Mouse (Mus musculus) spleen, adult 2 months (tissue): Measurements from ENCODE around the gene Nrxn3. TPM values are rescaled to one million over a fixed set of nuclear protein-coding genes. Genes with fewer than 3 reads are reported as not detected.

Experiments used
- DNase-seq, 2 experiments: peaks; one replicate each; pipeline versions ENCODE4 v3.0.0 to v3.0.0-alpha.2; 2012 to 2021; ENCODE audit warnings: low spot score in 2 of 2, low read depth in 1 of 2
- H3K27ac ChIP-seq: fragments of 200-500 bp; 2 replicates; pipeline ENCODE4 v1.5.1; 2012; ENCODE audit warnings: low read length, inconsistent platforms; ENCODE audit not compliant: insufficient read depth
- H3K27me3 ChIP-seq: fragments of 200-500 bp; 2 replicates; pipeline ENCODE4 v1.6.1; 2012; ENCODE audit warnings: mild to moderate bottlenecking, moderate library complexity, low read length, inconsistent platforms; ENCODE audit not compliant: control insufficient read depth, insufficient read depth
- H3K36me3 ChIP-seq: fragments of 200-500 bp; 2 replicates; pipeline ENCODE4 v1.6.1; 2012; ENCODE audit warnings: mild to moderate bottlenecking, low read length, inconsistent platforms; ENCODE audit not compliant: control insufficient read depth, insufficient read depth
- H3K4me1 ChIP-seq: fragments of 200-500 bp; 2 replicates; pipeline ENCODE4 v1.6.1; 2011; ENCODE audit warnings: inconsistent platforms; ENCODE audit not compliant: control insufficient read depth, insufficient read depth, insufficient read length
- H3K4me3 ChIP-seq: fragments of 200-500 bp; 2 replicates; pipeline ENCODE4 v1.5.1; 2011; ENCODE audit warnings: mild to moderate bottlenecking, inconsistent platforms; ENCODE audit not compliant: insufficient read depth, insufficient read length; ENCODE audit errors: extremely low read depth
- CTCF ChIP-seq: fragments of 200-500 bp; IDR thresholded peaks from 2 replicates; pipeline ENCODE4 v1.5.1; 2011; ENCODE audit warnings: mild to moderate bottlenecking, inconsistent platforms; ENCODE audit not compliant: insufficient read depth, insufficient read length, insufficient replicate concordance; ENCODE audit errors: extremely low read depth
- POLR2A ChIP-seq: fragments of 200-500 bp; IDR thresholded peaks from 2 replicates; pipeline ENCODE4 v1.6.1; 2011; ENCODE audit warnings: low read depth, low read length, inconsistent platforms
- WGBS: fragments of 180-500 bp; shearing (Covaris S2); methylation state at CpG from one replicate; pipeline ENCODE4 v1.1.7; 2018; 5-methylcytosine and 5-hydroxymethylcytosine counted together
- polyA plus RNA-seq: library from polyadenylated mRNA; depleted of rRNA; stranded (reverse); fragments of >200 nt; gene quantifications from 2 replicates; pipeline ENCODE4 v1.2.3, GENCODE M21; 2012

Nrxn3 gene
- polyA plus RNA-seq, 1 experiment = not detected

- no peak for DNase-seq
- H3K4me1 ChIP-seq = no peaks in the 10 kb centered on the region
- no peaks in the 10 kb centered on the region for H3K36me3 ChIP-seq
- H3K27me3 ChIP-seq = no peaks in the 10 kb centered on the region
- no peak overlapping the region for H3K27ac ChIP-seq
- TF ChIP-seq CTCF = no peak
- no peak for TF ChIP-seq POLR2A
- H3K4me3 ChIP-seq = no peak overlapping the region
- WGBS = 86% methylated on average over 1 of the region's 1 CpGs
These were observed 293.8 kb downstream of the Nrxn3 start for GRCm38 (mm10) chr12:89016436-89016835.

GRCm38 (mm10) chr12:89025180-89025579, 302.5 kb downstream of the Nrxn3 start:
- no peak for DNase-seq
- Histone ChIP-seq H3K36me3 (no peaks in the 10 kb centered on the region), H3K4me3 (no peak overlapping the region), H3K4me1 (no peaks in the 10 kb centered on the region), H3K27ac (no peak overlapping the region), H3K27me3 (no peaks in the 10 kb centered on the region)
- TF ChIP-seq POLR2A = no peak
- WGBS = 95% methylated on average over 1 of the region's 1 CpGs

- TF ChIP-seq CTCF (no peak), POLR2A (no peak)
- WGBS = 77% methylated on average over 4 of the region's 4 CpGs
These were observed 313.4 kb downstream of the Nrxn3 start for GRCm38 (mm10) chr12:89035984-89036618.

GRCm38 (mm10) chr12:89040151-89040550, 317.5 kb downstream of the Nrxn3 start:
- Histone ChIP-seq H3K27me3 (no peaks in the 10 kb centered on the region), H3K27ac (no peak overlapping the region), H3K4me3 (no peak overlapping the region), H3K36me3 (no peaks in the 10 kb centered on the region), H3K4me1 (no peaks in the 10 kb centered on the region)
- DNase-seq = no peak
- TF ChIP-seq CTCF = no peak
- TF ChIP-seq POLR2A = no peak

More at GRCm38 (mm10) chr12:89035984-89036618, 313.4 kb downstream of the Nrxn3 start:
- H3K27me3 ChIP-seq = no peaks in the 10 kb centered on the region
- no peak overlapping the region for H3K4me3 ChIP-seq
- H3K36me3 ChIP-seq = no peaks in the 10 kb centered on the region
- DNase-seq = no peak
- no peaks in the 10 kb centered on the region for H3K4me1 ChIP-seq
- no peak overlapping the region for H3K27ac ChIP-seq

- DNase-seq = no peak
- no peak overlapping the region for H3K4me3 ChIP-seq
- H3K27ac ChIP-seq = no peak overlapping the region
- WGBS = 72% methylated on average over 2 of the region's 2 CpGs
- no peaks in the 10 kb centered on the region for H3K4me1 ChIP-seq
- TF ChIP-seq CTCF (no peak), POLR2A (no peak)
- H3K27me3 ChIP-seq = no peaks in the 10 kb centered on the region
- no peaks in the 10 kb centered on the region for H3K36me3 ChIP-seq
These were observed 318.9 kb downstream of the Nrxn3 start for GRCm38 (mm10) chr12:89041429-89042107.

GRCm38 (mm10) chr12:89049279-89049678, 326.6 kb downstream of the Nrxn3 start:
- TF ChIP-seq CTCF = no peak
- no peaks in the 10 kb centered on the region for H3K4me1 ChIP-seq
- no peaks in the 10 kb centered on the region for H3K27me3 ChIP-seq
- no peaks in the 10 kb centered on the region for H3K36me3 ChIP-seq
- H3K4me3 ChIP-seq = no peak overlapping the region
- no peak overlapping the region for H3K27ac ChIP-seq
- no peak for DNase-seq
- WGBS = 61% methylated on average over 3 of the region's 3 CpGs

- H3K4me3 ChIP-seq = no peak overlapping the region
- no peak for TF ChIP-seq POLR2A
- no peak for TF ChIP-seq CTCF
- H3K27ac ChIP-seq = no peak overlapping the region
- no peak for DNase-seq
- no peaks in the 10 kb centered on the region for H3K36me3 ChIP-seq
- H3K4me1 ChIP-seq = no peaks in the 10 kb centered on the region
- no peaks in the 10 kb centered on the region for H3K27me3 ChIP-seq
These were observed 327.0 kb downstream of the Nrxn3 start for GRCm38 (mm10) chr12:89049686-89050085.
